Mouse (Mus musculus): ENCODE data around the gene Il18.

GRCm38 (mm10) chr9:50580370-50580769, 25.7 kb downstream of the Il18 start:
- no peak for TF ChIP-seq POLR2A (IDR thresholded peaks at IDR 0.05; ENCODE audit: low read depth, low read length)
- no peak for TF ChIP-seq CTCF (conservative IDR thresholded peaks at IDR 0.05; ENCODE audit: insufficient read depth, insufficient read length, low read depth, low read length)

Data from kidney, adult 2 months (tissue).